In genomic region chr1:36976770-36977169, GRCm38 (mm10) we compare ENCODE assay signal across 33 mouse cellular contexts. TPM values are rescaled to one million over a fixed set of nuclear protein-coding genes. Genes with fewer than 3 reads are reported as not detected.
DNase-seq lines count a peak whose midpoint lies in the region; ATAC-seq and TF ChIP-seq lines count a peak whose summit lies in the region.
"Had no signal": no experiment of that assay in that cellular context is flagged by ENCODE, and none has a peak within 500 bp of the region (broad histone marks: within the 10 kb centered on the region; RNA-seq: fewer than 3 reads in every experiment).

No protein-coding gene starts in this region.

- intact Hi-C loops in left cerebral cortex, postnatal 25 days (cut with DNase I) = no loop called here

- H3K4me2 ChIP-seq in kidney, embryonic 15.5 days = no peak overlapping the region
- H3K4me2 ChIP-seq in liver, postnatal 0 days (ENCODE audit: low read depth, low read length) = no peak overlapping the region
- no peak overlapping the region for H3K4me2 ChIP-seq in liver, embryonic 11.5 days
- no peak overlapping the region for H3K4me2 ChIP-seq in CH12.LX (ENCODE audit: insufficient read depth, low read depth, poor library complexity, severe bottlenecking)
- H3K4me2 ChIP-seq: embryonic facial prominence, embryonic 13.5 days; forebrain, embryonic 13.5 days; heart, embryonic 12.5 days; heart, embryonic 15.5 days; hindbrain, embryonic 13.5 days had no signal

- H3K4me3 ChIP-seq in kidney, adult 2 months (ENCODE audit: insufficient read depth, low read depth, low read length) = no peak overlapping the region
- no peak overlapping the region for H3K4me3 ChIP-seq in kidney, embryonic 15.5 days (replicated peaks)
- no peak overlapping the region for H3K4me3 ChIP-seq in liver, postnatal 0 days (ENCODE audit: low read depth, low read length)
- no peak overlapping the region for H3K4me3 ChIP-seq in liver, embryonic 11.5 days (ENCODE audit: low read depth, low read length)
- no peak overlapping the region for H3K4me3 ChIP-seq in CH12.LX (replicated peaks in 1 of 3; ENCODE audit: low read depth in 2 of 3, low read length in 2 of 3, poor library complexity in 1 of 3)
- H3K4me3 ChIP-seq: embryonic facial prominence, embryonic 10.5 days; embryonic facial prominence, embryonic 13.5 days; erythroblast, embryonic 14.5 days; forebrain, embryonic 10.5 days; forebrain, embryonic 13.5 days; heart, embryonic 12.5 days; heart, embryonic 15.5 days; hindbrain, embryonic 10.5 days; hindbrain, embryonic 13.5 days had no signal

- no peak for TF ChIP-seq POLR2A in kidney, adult 2 months (IDR thresholded peaks at IDR 0.05; ENCODE audit: low read depth, low read length)
- TF ChIP-seq POLR2A in CH12.LX (IDR thresholded peaks at IDR 0.05; ENCODE audit: low read depth, low read length) = no peak

- no peak overlapping the region for H3K27ac ChIP-seq in kidney, adult 2 months (ENCODE audit: insufficient read depth, low read depth, low read length)
- no peak overlapping the region for H3K27ac ChIP-seq in kidney, embryonic 15.5 days
- peak overlapping the region; percentile 18; the same call in 1 of the 2 replicates for H3K27ac ChIP-seq in liver, postnatal 0 days (ENCODE audit: low read depth)
- no peak overlapping the region for H3K27ac ChIP-seq in liver, embryonic 11.5 days (ENCODE audit: low read depth, low read length)
- no peak overlapping the region for H3K27ac ChIP-seq in CH12.LX (ENCODE audit: insufficient read depth, low read depth)
- H3K27ac ChIP-seq: embryonic facial prominence, embryonic 10.5 days; embryonic facial prominence, embryonic 13.5 days; forebrain, embryonic 10.5 days; forebrain, embryonic 13.5 days; heart, embryonic 15.5 days; hindbrain, embryonic 10.5 days; hindbrain, embryonic 13.5 days had no signal

- dilution Hi-C loops in CH12.LX (cut with MboI; ENCODE audit: extremely low pct_ligation_motif_present, extremely low pct_unique_long_range_greater_than_20kb, low sequenced_read_pairs) = no loop called here

- H3K36me3 ChIP-seq in kidney, adult 2 months (ENCODE audit: control insufficient read depth, insufficient read depth, low read length) = no peaks in the 10 kb centered on the region
- no peaks in the 10 kb centered on the region for H3K36me3 ChIP-seq in kidney, embryonic 15.5 days
- no peaks in the 10 kb centered on the region for H3K36me3 ChIP-seq in liver, postnatal 0 days (replicated peaks; ENCODE audit: insufficient read depth, low read length)
- no peaks in the 10 kb centered on the region for H3K36me3 ChIP-seq in liver, embryonic 11.5 days (ENCODE audit: control insufficient read depth, insufficient read depth, low read length)
- H3K36me3 ChIP-seq in CH12.LX (replicated peaks in 1 of 2; ENCODE audit: control insufficient read depth in 1 of 2, insufficient read depth in 1 of 2, low read length in 1 of 2) = no peaks in the 10 kb centered on the region
- H3K36me3 ChIP-seq: embryonic facial prominence, embryonic 10.5 days; embryonic facial prominence, embryonic 13.5 days; forebrain, embryonic 10.5 days; G1E; heart, embryonic 12.5 days; heart, embryonic 15.5 days; hindbrain, embryonic 10.5 days; hindbrain, embryonic 13.5 days had no signal

- TF ChIP-seq CTCF in kidney, adult 2 months (conservative IDR thresholded peaks at IDR 0.05; ENCODE audit: insufficient read depth, insufficient read length, low read depth, low read length) = no peak
- TF ChIP-seq CTCF in liver, postnatal 0 days (IDR thresholded peaks at IDR 0.05; ENCODE audit: low read depth) = no peak
- TF ChIP-seq CTCF in CH12.LX (conservative IDR thresholded peaks at IDR 0.05 in 1 of 2, IDR thresholded peaks at IDR 0.05 in 1 of 2; ENCODE audit: low read depth in 2 of 2, low read length in 2 of 2) = no peak

- in situ Hi-C loops in CH12.LX (cut with MboI; ENCODE audit: low pct_ligation_motif_present, low pct_unique_long_range_greater_than_20kb, low sequenced_read_pairs) = no loop called here

- H3K9ac ChIP-seq in kidney, embryonic 15.5 days = no peak overlapping the region
- H3K9ac ChIP-seq in liver, postnatal 0 days (replicated peaks) = no peak overlapping the region
- no peak overlapping the region for H3K9ac ChIP-seq in liver, embryonic 11.5 days (ENCODE audit: low read depth, low read length)
- H3K9ac ChIP-seq in CH12.LX (ENCODE audit: insufficient read depth, low read depth) = no peak overlapping the region
- H3K9ac ChIP-seq: embryonic facial prominence, embryonic 13.5 days; forebrain, embryonic 13.5 days; heart, embryonic 12.5 days; heart, embryonic 15.5 days; hindbrain, embryonic 13.5 days had no signal

- no peak for ATAC-seq in kidney, embryonic 15.5 days (replicated peaks; ENCODE audit: low FRiP score)
- peak; percentile 41 for ATAC-seq in liver, postnatal 0 days
- ATAC-seq in liver, embryonic 11.5 days (replicated peaks; ENCODE audit: low FRiP score) = no peak
- ATAC-seq: CD4-positive, CD25-positive, alpha-beta regulatory T cell, adult 4 months; forebrain, embryonic 13.5 days; forebrain, embryonic 16.5 days; hindbrain, embryonic 16.5 days had no signal

- no peaks in the 10 kb centered on the region for H3K9me3 ChIP-seq in kidney, embryonic 15.5 days (replicated peaks)
- H3K9me3 ChIP-seq in liver, postnatal 0 days (ENCODE audit: low read length) = no peaks in the 10 kb centered on the region; the same call in 1 of the 2 replicates
- H3K9me3 ChIP-seq in liver, embryonic 11.5 days (ENCODE audit: control insufficient read depth, low read length) = no peaks in the 10 kb centered on the region
- H3K9me3 ChIP-seq in CH12.LX (replicated peaks; ENCODE audit: low read length) = peaks cover 6% of the 10 kb centered on the region
- H3K9me3 ChIP-seq: embryonic facial prominence, embryonic 10.5 days; forebrain, embryonic 10.5 days; forebrain, embryonic 13.5 days; heart, embryonic 15.5 days; hindbrain, embryonic 10.5 days; hindbrain, embryonic 13.5 days had no signal

- WGBS in kidney, adult 2 months = 74% methylated on average over 4 of the region's 4 CpGs
- WGBS in kidney, embryonic 15.5 days = 75% methylated on average over 4 of the region's 4 CpGs
- 60% methylated on average over 4 of the region's 4 CpGs for WGBS in liver, postnatal 0 days (ENCODE audit: insufficient replicate concordance)
- WGBS in liver, embryonic 11.5 days = 80% methylated on average over 4 of the region's 4 CpGs

- H3K27me3 ChIP-seq in kidney, adult 2 months (replicated peaks; ENCODE audit: control insufficient read depth, insufficient read depth, low read length) = no peaks in the 10 kb centered on the region
- no peaks in the 10 kb centered on the region for H3K27me3 ChIP-seq in kidney, embryonic 15.5 days
- no peaks in the 10 kb centered on the region for H3K27me3 ChIP-seq in liver, postnatal 0 days (ENCODE audit: insufficient read depth, low read length)
- no peaks in the 10 kb centered on the region for H3K27me3 ChIP-seq in liver, embryonic 11.5 days (replicated peaks; ENCODE audit: control insufficient read depth, insufficient read depth, low read length)
- no peaks in the 10 kb centered on the region for H3K27me3 ChIP-seq in CH12.LX (replicated peaks)
- H3K27me3 ChIP-seq: embryonic facial prominence, embryonic 13.5 days; forebrain, embryonic 13.5 days; heart, embryonic 12.5 days; heart, embryonic 15.5 days; hindbrain, embryonic 13.5 days had no signal

- DNase-seq in kidney, adult 2 months = peak; percentile 10
- DNase-seq in liver, postnatal 0 days = no peak
- no peak for DNase-seq in liver, embryonic 11.5 days (ENCODE audit: low spot score)
- DNase-seq in CH12.LX (ENCODE audit: extremely low read depth) = no peak
- peak; percentile 2 for DNase-seq in fibroblast of lung, adult 2 months (ENCODE audit: low read depth)
- no peak for DNase-seq in left cerebral cortex, postnatal 25 days (ENCODE audit: low spot score in 2 of 2)
- DNase-seq: adrenal gland, adult 8-10 months; adrenal gland, postnatal 25 days; cerebellum, adult 11-12 months; cerebellum, adult 8-10 months; cerebellum, postnatal 10 days; cerebellum, postnatal 36 days; embryo, embryonic 11 days; gastrocnemius, postnatal 10 days; gastrocnemius, postnatal 36 days; heart, postnatal 10 days; heart, postnatal 36 days had no signal

- no peaks in the 10 kb centered on the region for H3K79me2 ChIP-seq in CH12.LX (replicated peaks; ENCODE audit: control insufficient read depth, extremely low read depth, insufficient read depth, poor library complexity, severe bottlenecking)

- H3K4me1 ChIP-seq in kidney, adult 2 months (ENCODE audit: control insufficient read depth, insufficient read depth, low read length) = no peaks in the 10 kb centered on the region
- H3K4me1 ChIP-seq in kidney, embryonic 15.5 days = no peaks in the 10 kb centered on the region
- H3K4me1 ChIP-seq in liver, postnatal 0 days (ENCODE audit: insufficient read depth) = no peaks in the 10 kb centered on the region
- H3K4me1 ChIP-seq in liver, embryonic 11.5 days (replicated peaks; ENCODE audit: control insufficient read depth, insufficient read depth, low read length) = no peaks in the 10 kb centered on the region
- no peaks in the 10 kb centered on the region for H3K4me1 ChIP-seq in CH12.LX (ENCODE audit: control insufficient read depth in 1 of 2, insufficient read depth in 2 of 2)
- H3K4me1 ChIP-seq: embryonic facial prominence, embryonic 10.5 days; embryonic facial prominence, embryonic 13.5 days; forebrain, embryonic 10.5 days; forebrain, embryonic 13.5 days; heart, embryonic 12.5 days; heart, embryonic 15.5 days; hindbrain, embryonic 10.5 days; hindbrain, embryonic 13.5 days had no signal

- no peak for TF ChIP-seq RAD21 in CH12.LX (IDR thresholded peaks at IDR 0.05; ENCODE audit: low read depth, low read length)

- no peak for TF ChIP-seq EP300 in liver, postnatal 0 days (IDR thresholded peaks at IDR 0.05; ENCODE audit: low read depth)
- TF ChIP-seq EP300 in CH12.LX (IDR thresholded peaks at IDR 0.05; ENCODE audit: low read length) = no peak

RNA-seq across cellular contexts. Expression of gene Tmem131, which starts 33.3 kb away (rescaled TPM):
- 18.9 and 19.0 TPM in 2 replicates for polyA plus RNA-seq in kidney, adult 2 months (2012; rRNA removed)
- polyA plus RNA-seq in kidney, embryonic 15.5 days (2015; fragmentation: Nextera tagmentation; extraction: Ambion mirVana) = 12.3 TPM in 2 replicates
- polyA plus RNA-seq in liver, postnatal 0 days (2015; fragmentation: Nextera tagmentation; extraction: Ambion mirVana) = 4.8 and 6.1 TPM in 2 replicates
- 19.1 and 19.8 TPM in 2 replicates for polyA plus RNA-seq in liver, embryonic 11.5 days (2014; fragmentation: Nextera tagmentation; extraction: Ambion mirVana)
- total RNA-seq in CH12.LX (2012; rRNA removed) (10.1 and 11.5 TPM in 2 replicates), CH12.LX (2014; rRNA removed) (8.3 and 9.7 TPM in 2 replicates)
- 31.0 and 39.9 TPM in 2 replicates for polyA plus RNA-seq in CH12.LX (2012; ENCODE audit: insufficient read length, low read depth)
- 10 to 100 TPM; 53.4 to 55.8 TPM for total RNA-seq in left cerebral cortex, postnatal 25 days (2021)

RNA-seq across cellular contexts. Expression of gene Vwa3b, which starts 49.6 kb away (rescaled TPM):
- 0.14 and 0.34 TPM in 2 replicates for polyA plus RNA-seq in kidney, adult 2 months (2012; rRNA removed)
- polyA plus RNA-seq in kidney, embryonic 15.5 days (2015; fragmentation: Nextera tagmentation; extraction: Ambion mirVana) = 0.51 TPM in 1 of 2 replicates, not detected in the other
- 1.1 and 1.8 TPM in 2 replicates for polyA plus RNA-seq in liver, postnatal 0 days (2015; fragmentation: Nextera tagmentation; extraction: Ambion mirVana)
- not detected in 2 replicates for polyA plus RNA-seq in liver, embryonic 11.5 days (2014; fragmentation: Nextera tagmentation; extraction: Ambion mirVana)
- total RNA-seq in CH12.LX (2012; rRNA removed) (not detected in 2 replicates), CH12.LX (2014; rRNA removed) (not detected in 2 replicates)
- not detected in 2 replicates for polyA plus RNA-seq in CH12.LX (2012; ENCODE audit: insufficient read length, low read depth)
- 1 to 10 TPM; 1.7 to 2.1 TPM for total RNA-seq in left cerebral cortex, postnatal 25 days (2021)
- total RNA-seq: granulocyte monocyte progenitor cell, adult 5-6 weeks had no signal
- polyA plus RNA-seq: C2C12; erythroblast, embryonic 14.5 days; G1E; heart, embryonic 12.5 days had no signal

Comparison
In these comparisons a context has a peak if more than half of its experiments do, and no peak if none do; other contexts are left out.
1. DNase-seq: peak in kidney, adult 2 months (single experiment) and fibroblast of lung, adult 2 months (single experiment); none in liver, postnatal 0 days (single experiment), liver, embryonic 11.5 days (single experiment), CH12.LX (single experiment) and left cerebral cortex, postnatal 25 days (0 of 2).